Mouse (Mus musculus) E14TG2a.4 (cell line): ENCODE measurements around the gene 1700123L14Rik.
"Not testable (repeated sequence)": the region's sequence is repeated elsewhere in the genome, so short reads cannot be mapped to it uniquely, and the experiment has no call there.

Experiments
- CTCF ChIP-seq: conservative IDR thresholded peaks from 2 replicates; pipeline ENCODE4 v1.5.1; 2014; ENCODE audit warnings: low read length
- NANOG ChIP-seq: IDR thresholded peaks from 2 replicates; pipeline ENCODE4 v1.6.1; 2014; ENCODE audit warnings: borderline replicate concordance, low read length, mixed read lengths

DNA sequence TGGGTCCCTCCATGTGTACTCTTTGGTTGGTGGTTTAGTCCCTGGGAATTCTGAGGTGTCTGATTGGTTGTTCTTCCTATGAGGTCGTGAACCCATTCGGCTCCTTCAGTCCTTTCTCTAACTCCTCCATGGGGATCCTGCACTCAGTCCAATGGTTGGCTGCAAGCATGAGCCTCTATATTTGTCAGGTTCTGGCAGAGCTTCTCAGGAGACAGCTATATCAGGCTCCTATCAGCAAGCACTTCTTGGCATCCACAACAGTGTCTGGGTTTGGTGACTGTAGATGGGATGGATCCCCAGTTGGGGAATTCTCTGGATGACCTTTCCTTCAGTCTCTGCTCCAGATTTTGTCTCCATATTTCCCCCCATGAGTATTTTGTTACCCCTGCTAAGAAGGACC, 32.9 kb upstream of the 1700123L14Rik start:
- TF ChIP-seq CTCF, NANOG: not testable (repeated sequence)
